Mouse (Mus musculus): ENCODE measurements around the gene Ntrk2. TPM values are rescaled to one million over a fixed set of nuclear protein-coding genes. Genes with fewer than 3 reads are reported as not detected.
A peak's percentile ranks its signal among the peaks of the same experiment; 100 is the strongest.
"Not testable (repeated sequence)": the region's sequence is repeated elsewhere in the genome, so short reads cannot be mapped to it uniquely, and the experiment has no call there.

Gene Ntrk2
- polyA plus RNA-seq, 1 experiment from 2014 or later = 94.2 TPM

DNA sequence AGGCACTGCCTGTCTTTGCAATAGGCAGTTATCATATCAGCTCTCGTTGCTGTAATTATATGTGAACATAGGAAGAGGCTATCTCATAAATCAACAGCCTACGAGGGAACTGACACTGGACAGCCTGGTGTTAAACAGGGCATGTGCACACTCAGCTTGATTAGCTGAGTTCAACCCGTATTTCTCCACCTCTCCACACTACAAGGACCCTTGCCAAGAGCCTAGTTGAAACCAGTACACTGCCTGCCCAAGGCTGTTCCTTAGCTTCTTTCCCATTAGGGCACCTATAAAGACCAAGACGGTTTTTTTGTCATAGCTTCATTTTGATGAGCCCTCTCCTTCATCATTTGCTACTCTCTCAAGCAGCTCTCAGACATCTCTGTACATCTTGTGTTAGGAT is 270.1 kb downstream of the Ntrk2 start:
- no peak for ATAC-seq (ENCODE audit: low read depth)
- WGBS = 59% methylated on average over 4 of the region's 4 CpGs

DNA sequence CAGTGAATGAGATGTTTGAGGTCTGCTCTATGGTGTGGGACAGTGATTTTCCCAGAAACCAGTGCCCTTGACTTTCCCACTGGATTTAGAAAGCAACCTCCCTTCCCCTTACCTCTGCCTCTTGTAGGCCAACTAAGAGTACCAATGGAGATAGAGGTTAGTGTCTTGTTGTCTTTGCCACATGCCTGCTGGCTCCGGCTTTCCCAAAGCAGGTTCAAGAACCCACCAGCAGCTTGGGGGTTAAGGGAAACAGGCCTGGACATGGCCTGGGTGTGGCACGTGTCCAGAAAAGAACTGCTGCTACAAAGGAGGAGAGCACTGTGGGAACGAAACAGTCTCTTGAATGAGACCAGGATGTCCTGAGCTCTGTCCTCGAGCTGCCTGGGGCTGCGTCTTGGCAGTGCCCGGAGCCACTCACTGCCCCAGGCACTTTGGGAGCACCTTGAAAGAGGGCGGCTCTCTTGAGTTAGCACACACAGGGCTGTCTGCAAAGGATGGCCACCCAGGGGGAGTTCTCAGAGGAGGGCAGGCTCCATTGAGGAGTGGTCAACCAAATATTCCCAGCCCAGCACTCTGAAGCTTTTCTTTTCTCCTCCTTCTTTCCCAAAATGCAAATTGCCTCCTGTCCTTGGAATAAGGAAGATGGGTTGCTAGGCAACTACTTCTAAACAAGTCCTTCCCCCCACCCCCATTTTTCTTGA is 273.5 kb downstream of the Ntrk2 start:
- Histone ChIP-seq H3K4me1 (replicated peaks) (peaks cover 10% of the 10 kb centered on the region), H3K36me3 (no peaks in the 10 kb centered on the region), H3K27ac (replicated peaks) (0 out of 2 replicates have a peak overlapping the region, but pooled peaks have one; percentile 28), H3K27me3 (no peaks in the 10 kb centered on the region), H3K9me3 (no peaks in the 10 kb centered on the region), H3K4me3 (no peak overlapping the region), H3K9ac (no peak overlapping the region), H3K4me2 (no peak overlapping the region)
- ATAC-seq (ENCODE audit: low read depth) = 0 out of 2 replicates have a peak, but pooled peaks have one; percentile 19
- 37% methylated on average over 7 of the region's 7 CpGs for WGBS

More for the DNA sequence above, 270.1 kb downstream of the Ntrk2 start:
- no peak overlapping the region for H3K9ac ChIP-seq
- H3K27ac ChIP-seq (replicated peaks) = no peak overlapping the region
- no peaks in the 10 kb centered on the region for H3K36me3 ChIP-seq
- H3K4me2 ChIP-seq = no peak overlapping the region
- H3K9me3 ChIP-seq = no peaks in the 10 kb centered on the region
- H3K4me1 ChIP-seq (replicated peaks) = peaks cover 24% of the 10 kb centered on the region
- H3K4me3 ChIP-seq = no peak overlapping the region
- no peaks in the 10 kb centered on the region for H3K27me3 ChIP-seq

DNA sequence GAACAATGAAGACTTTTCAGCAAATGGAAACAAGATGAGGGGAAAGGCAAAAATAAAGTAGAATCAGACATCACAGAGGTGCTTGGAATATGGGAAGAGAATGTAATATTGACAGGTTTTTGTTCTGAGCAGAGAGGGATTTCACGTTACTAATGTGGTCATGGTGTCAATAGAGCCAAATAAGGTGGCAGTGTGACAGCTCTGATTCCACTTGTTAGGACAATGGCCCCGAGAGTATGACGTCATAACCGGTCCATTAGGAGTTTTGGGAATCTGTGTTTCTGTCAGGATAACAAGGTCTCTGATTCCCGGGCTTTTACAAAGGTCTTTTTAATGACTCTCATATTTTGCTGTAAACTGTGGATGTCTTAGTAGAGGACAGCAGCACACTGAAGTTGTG is 274.1 kb downstream of the Ntrk2 start:
- ATAC-seq (ENCODE audit: low read depth) = no peak
- H3K9ac ChIP-seq = no peak overlapping the region
- no peak overlapping the region for H3K4me3 ChIP-seq
- no peaks in the 10 kb centered on the region for H3K36me3 ChIP-seq
- no peaks in the 10 kb centered on the region for H3K9me3 ChIP-seq
- no peak overlapping the region for H3K27ac ChIP-seq (replicated peaks)
- peaks cover 10% of the 10 kb centered on the region for H3K4me1 ChIP-seq (replicated peaks)
- no peak overlapping the region for H3K4me2 ChIP-seq
- WGBS = 55% methylated on average over 5 of the region's 5 CpGs
- no peaks in the 10 kb centered on the region for H3K27me3 ChIP-seq

DNA sequence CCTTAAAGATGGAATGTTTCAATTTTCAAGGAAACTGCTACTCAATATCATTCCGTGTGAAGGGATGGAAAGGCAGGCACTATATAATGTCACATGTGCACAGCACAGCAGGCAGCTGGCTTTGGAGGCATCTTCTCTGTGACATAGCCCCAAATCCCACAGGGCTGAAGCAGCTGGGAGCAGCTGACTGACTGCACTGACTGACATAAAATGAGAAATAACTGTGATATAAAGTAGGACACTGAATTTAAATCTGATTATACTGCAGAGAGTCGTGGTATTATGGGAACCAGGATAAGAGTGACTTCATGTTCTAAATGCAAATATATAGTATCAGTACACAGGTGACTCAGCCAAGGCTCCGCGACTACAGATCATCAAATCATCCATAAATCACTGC is 282.6 kb downstream of the Ntrk2 start:
- Histone ChIP-seq H3K4me2 (no peak overlapping the region), H3K9me3 (no peaks in the 10 kb centered on the region), H3K4me3 (no peak overlapping the region), H3K27ac (replicated peaks) (0 out of 2 replicates have a peak overlapping the region, but pooled peaks have one; percentile 33), H3K9ac (no peak overlapping the region), H3K27me3 (no peaks in the 10 kb centered on the region), H3K4me1 (replicated peaks) (peaks cover 58% of the 10 kb centered on the region), H3K36me3 (no peaks in the 10 kb centered on the region)
- 42% methylated on average over 4 of the region's 4 CpGs for WGBS
- ATAC-seq (ENCODE audit: low read depth) = no peak

DNA sequence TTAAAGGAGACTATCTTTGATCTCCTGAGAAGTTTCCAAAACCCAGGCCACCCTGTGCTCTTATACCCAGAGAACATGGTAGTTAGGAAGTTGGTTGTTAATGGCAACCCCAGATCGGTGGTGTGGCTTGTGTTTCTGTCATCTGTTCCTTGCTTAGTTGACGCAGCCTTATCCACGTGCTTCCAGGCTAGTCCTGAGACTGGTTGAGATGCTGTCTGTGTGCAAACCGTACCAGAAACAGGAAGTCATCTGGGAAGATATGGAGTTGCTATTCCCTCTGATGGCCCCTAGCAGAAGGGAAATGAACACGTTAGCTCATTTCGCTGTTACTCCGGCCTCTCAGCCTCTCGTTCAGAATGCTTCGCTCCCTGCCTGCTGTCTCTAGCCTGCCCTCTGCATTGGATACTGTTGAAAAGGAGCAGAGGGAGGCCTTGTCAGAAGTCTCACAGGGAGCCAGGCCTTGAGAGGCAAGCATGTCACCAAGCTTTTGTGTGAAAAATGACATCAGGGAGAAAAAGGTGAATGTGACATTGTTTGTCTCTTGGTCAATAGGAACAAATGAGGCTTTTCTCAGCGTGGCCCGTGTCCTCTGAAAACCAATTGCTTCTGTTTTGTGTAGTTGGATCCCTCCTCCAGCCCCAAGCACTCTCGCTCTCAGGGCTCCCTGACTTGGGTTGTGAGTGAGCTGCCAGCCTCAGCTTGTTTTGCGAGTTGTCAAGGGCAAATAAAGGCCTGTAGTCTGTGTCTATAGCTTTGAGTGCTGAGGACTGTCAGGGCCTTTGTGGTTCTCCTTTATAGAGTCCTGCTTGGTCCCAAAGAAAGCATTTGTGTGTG is 285.0 kb downstream of the Ntrk2 start:
- Histone ChIP-seq H3K9me3 (no peaks in the 10 kb centered on the region), H3K36me3 (no peaks in the 10 kb centered on the region), H3K9ac (peak overlapping the region; percentile 28), H3K4me3 (no peak overlapping the region), H3K4me1 (replicated peaks) (peaks cover 69% of the 10 kb centered on the region), H3K27ac (replicated peaks) (peak overlapping the region; percentile 93), H3K27me3 (no peaks in the 10 kb centered on the region), H3K4me2 (no peak overlapping the region)
- ATAC-seq (ENCODE audit: low read depth) = peak; percentile 37
- 19% methylated on average over 13 of the region's 13 CpGs for WGBS

DNA sequence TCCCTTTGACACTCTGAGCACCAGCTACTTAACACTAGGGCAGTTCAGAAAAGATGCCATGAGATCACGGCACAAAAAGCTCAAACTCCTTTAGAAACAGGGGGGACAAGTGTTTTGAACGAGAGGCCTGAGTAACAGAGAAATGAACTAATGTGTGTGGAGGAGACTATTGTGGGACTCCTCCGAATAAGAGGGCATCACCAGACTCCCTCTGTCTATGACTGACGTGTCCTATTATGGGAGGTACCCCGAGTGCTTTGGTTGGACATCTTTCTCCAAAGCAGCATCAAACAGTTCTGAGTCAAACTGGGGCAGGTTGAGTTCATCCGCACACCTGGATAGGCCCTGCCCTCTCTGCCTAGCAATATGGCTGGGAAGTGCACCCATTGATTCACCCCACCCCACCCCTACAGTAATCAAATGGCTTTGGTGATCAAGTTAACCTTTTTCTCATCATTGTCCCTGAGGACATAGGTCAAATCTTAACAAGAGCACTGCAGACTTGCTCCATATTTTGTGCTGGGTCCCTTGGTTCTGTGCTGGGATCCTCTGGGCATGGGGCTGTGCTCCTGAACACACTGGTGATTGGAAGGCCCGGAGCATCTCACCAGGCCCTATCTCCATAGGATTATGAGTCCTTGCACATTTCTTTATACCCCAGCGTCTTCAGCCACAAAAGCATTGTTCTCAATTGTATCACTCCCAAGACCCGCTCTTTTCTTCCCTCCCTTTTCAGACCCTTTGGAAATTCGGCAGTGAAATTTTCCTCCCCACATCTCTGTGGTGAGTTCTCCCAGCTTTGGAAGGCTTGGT is 285.9 kb downstream of the Ntrk2 start:
- H3K9ac ChIP-seq = peak overlapping the region; percentile 54; the same call in 1 of the 2 replicates
- WGBS = 28% methylated on average over 10 of the region's 10 CpGs
- H3K27me3 ChIP-seq = no peaks in the 10 kb centered on the region
- peak overlapping the region; percentile 16 for H3K4me2 ChIP-seq
- peak; percentile 59 for ATAC-seq (ENCODE audit: low read depth)
- no peaks in the 10 kb centered on the region for H3K9me3 ChIP-seq
- H3K4me1 ChIP-seq (replicated peaks) = peaks cover 65% of the 10 kb centered on the region
- H3K36me3 ChIP-seq = no peaks in the 10 kb centered on the region
- H3K4me3 ChIP-seq = no peak overlapping the region
- H3K27ac ChIP-seq (replicated peaks) = peak overlapping the region; percentile 93

DNA sequence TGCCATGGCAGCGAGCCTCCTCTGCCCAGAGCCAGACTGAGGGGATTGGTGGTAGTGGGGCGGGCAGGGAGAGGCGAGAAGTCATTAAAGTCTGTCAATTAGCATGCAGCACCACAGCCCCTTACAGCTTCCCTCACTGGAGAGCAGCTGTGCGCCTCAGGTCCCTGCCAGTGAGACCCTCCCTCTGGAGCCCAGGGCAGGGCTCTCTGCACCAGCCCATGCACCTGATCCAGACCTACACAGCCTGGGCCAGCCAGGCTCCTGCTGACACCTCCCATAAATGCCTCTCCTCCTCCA is 286.4 kb downstream of the Ntrk2 start:
- H3K36me3 ChIP-seq = no peaks in the 10 kb centered on the region
- 4% methylated on average over 4 of the region's 4 CpGs for WGBS
- no peaks in the 10 kb centered on the region for H3K9me3 ChIP-seq
- H3K9ac ChIP-seq = peak overlapping the region; percentile 54; the same call in 1 of the 2 replicates
- no peaks in the 10 kb centered on the region for H3K27me3 ChIP-seq
- H3K4me3 ChIP-seq = no peak overlapping the region
- ATAC-seq (ENCODE audit: low read depth) = peak; percentile 95
- H3K4me1 ChIP-seq (replicated peaks) = peaks cover 64% of the 10 kb centered on the region
- peak overlapping the region; percentile 16 for H3K4me2 ChIP-seq
- peak overlapping the region; percentile 93 for H3K27ac ChIP-seq (replicated peaks)

DNA sequence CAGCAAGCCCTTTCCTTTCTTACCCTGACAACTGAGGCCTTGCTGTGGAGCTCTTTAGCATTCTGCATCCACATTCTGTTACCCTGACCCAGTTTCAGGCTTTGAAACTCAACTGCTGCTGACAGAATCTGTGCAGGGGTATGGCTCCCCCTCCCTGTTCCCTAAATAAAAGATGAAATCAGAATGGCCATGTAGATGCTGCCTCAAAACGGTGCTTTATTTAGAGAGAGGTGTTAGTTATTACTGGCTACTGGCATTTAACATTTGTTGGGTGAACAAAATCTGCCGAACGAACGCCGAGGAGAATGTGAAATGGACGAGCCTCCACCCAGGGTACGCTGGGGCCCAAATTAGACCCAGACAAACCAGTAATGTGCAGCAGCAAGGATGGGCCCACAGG is 288.4 kb downstream of the Ntrk2 start:
- no peak overlapping the region for H3K4me2 ChIP-seq
- no peaks in the 10 kb centered on the region for H3K9me3 ChIP-seq
- H3K27ac ChIP-seq (replicated peaks) = peak overlapping the region; percentile 33; the same call in 1 of the 2 replicates
- no peaks in the 10 kb centered on the region for H3K27me3 ChIP-seq
- WGBS = 88% methylated on average over 7 of the region's 7 CpGs
- H3K4me1 ChIP-seq (replicated peaks) = peaks cover 50% of the 10 kb centered on the region
- no peaks in the 10 kb centered on the region for H3K36me3 ChIP-seq
- H3K4me3 ChIP-seq = no peak overlapping the region
- no peak for ATAC-seq (ENCODE audit: low read depth)
- H3K9ac ChIP-seq = no peak overlapping the region

DNA sequence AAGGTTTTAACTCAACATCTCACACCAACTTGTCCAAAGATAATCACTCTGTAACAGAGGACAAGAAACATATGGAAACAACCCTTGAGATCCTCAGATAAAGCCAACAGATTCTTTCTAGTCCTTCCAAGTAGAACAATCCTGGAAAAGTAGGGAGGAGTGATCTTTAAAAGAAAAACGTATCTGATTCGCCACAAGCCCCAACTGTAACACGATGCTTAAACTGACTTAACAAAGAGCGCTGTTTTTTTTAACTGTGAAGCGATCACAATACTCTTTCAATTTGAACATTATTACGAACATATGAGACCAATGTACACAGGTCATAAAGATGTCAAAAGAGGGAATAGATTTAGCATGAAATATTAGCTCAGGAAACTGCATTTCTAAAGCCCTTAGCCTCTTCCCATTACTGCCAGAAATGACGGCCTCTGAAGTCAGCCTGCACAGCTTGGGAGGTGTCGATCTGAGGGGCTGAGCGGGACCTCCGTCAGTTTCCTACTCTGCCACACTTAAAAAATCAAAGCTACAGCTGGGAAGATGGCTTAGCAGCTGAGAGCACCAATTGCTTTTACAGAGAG is 289.5 kb downstream of the Ntrk2 start:
- no peaks in the 10 kb centered on the region for H3K27me3 ChIP-seq
- H3K9ac ChIP-seq = 0 out of 2 replicates have a peak overlapping the region, but pooled peaks have one; percentile 28
- H3K4me2 ChIP-seq = no peak overlapping the region
- ATAC-seq (ENCODE audit: low read depth) = no peak
- H3K36me3 ChIP-seq = no peaks in the 10 kb centered on the region
- H3K4me1 ChIP-seq (replicated peaks) = peaks cover 49% of the 10 kb centered on the region
- no peak overlapping the region for H3K4me3 ChIP-seq
- no peaks in the 10 kb centered on the region for H3K9me3 ChIP-seq
- WGBS = 21% methylated on average over 10 of the region's 10 CpGs
- peak overlapping the region; percentile 23; the same call in 1 of the 2 replicates for H3K27ac ChIP-seq (replicated peaks)

DNA sequence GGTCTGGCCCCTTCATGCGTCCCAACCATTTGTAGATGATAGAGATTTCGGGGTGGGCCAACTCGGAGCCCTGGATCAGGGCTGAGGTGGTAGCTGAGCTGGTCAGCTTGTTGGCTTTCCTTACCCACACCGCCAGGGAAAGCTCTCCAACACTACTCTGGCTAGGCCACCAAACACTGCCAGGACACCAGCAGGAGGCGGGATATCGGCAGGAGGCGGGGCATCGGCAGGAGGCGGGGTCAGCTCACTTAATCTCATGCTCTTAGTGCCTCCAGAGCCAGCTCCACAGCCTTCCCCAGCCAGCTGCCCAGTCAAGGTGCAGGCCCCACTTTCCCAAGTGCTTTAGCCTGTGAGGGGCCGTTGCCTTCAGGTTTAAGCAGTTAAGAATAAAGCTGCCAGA is 293.7 kb downstream of the Ntrk2 start:
- WGBS = 55% methylated on average over 10 of the region's 10 CpGs
- no peak for ATAC-seq (ENCODE audit: low read depth)
- no peaks in the 10 kb centered on the region for H3K9me3 ChIP-seq
- no peaks in the 10 kb centered on the region for H3K27me3 ChIP-seq
- peaks cover 13% of the 10 kb centered on the region for H3K4me1 ChIP-seq (replicated peaks)
- H3K4me3 ChIP-seq = no peak overlapping the region
- H3K36me3 ChIP-seq = no peaks in the 10 kb centered on the region
- no peak overlapping the region for H3K27ac ChIP-seq (replicated peaks)
- no peak overlapping the region for H3K9ac ChIP-seq
- no peak overlapping the region for H3K4me2 ChIP-seq

DNA sequence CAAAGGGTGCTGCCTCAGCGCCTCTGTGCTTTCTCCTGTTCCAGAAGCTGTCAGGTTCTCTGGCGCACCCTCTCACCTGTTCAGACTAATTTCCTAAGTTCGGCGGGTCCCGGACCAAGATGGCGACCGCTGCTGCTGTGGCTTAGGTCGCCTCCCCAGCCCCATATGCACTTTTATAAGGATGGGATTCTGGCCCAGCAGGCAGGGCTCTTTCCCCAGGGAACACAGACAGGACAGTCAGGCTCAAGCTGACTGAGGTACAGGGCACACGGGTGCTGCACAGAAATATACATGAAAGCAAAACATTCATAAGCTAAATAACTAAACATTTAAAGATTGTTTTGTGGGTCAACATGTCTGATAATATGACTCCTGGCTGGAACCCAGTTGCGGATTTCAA is 301.4 kb downstream of the Ntrk2 start:
- not testable (repeated sequence) for ATAC-seq (ENCODE audit: low read depth); H3K4me3 ChIP-seq; H3K36me3 ChIP-seq; H3K27ac ChIP-seq (replicated peaks); H3K9ac ChIP-seq; H3K9me3 ChIP-seq; H3K4me1 ChIP-seq (replicated peaks); H3K27me3 ChIP-seq; H3K4me2 ChIP-seq
- WGBS = 95% methylated on average over 10 of the region's 10 CpGs
